Mouse (Mus musculus) neural tube, embryonic 14.5 days (tissue): ENCODE results near the gene Egfl8. TPM values are rescaled to one million over a fixed set of nuclear protein-coding genes. Genes with fewer than 3 reads are reported as not detected.

Experiments
- ATAC-seq: fragments of 200-750 bp; cut with Nextera tagmentation; 2 replicates; pipeline ENCODE4 v1.8.0; 2017; ENCODE audit warnings: low read depth, mild to moderate bottlenecking, moderate TSS enrichment, moderate library complexity
- H3K27ac ChIP-seq: fragments of 300-500 bp; sonication (generic); 2 replicates; pipeline ENCODE4 v1.5.1; 2014; ENCODE audit warnings: low read depth, mild to moderate bottlenecking, control low read depth, low read length, moderate library complexity, mixed read lengths
- H3K27me3 ChIP-seq: fragments of 300-500 bp; sonication (generic); 2 replicates; pipeline ENCODE4 v1.6.1; 2014; ENCODE audit warnings: low read length; ENCODE audit not compliant: control insufficient read depth, insufficient read depth
- H3K36me3 ChIP-seq: fragments of 300-500 bp; sonication (generic); 2 replicates; pipeline ENCODE4 v1.6.1; 2014; ENCODE audit warnings: low read length, mixed read lengths; ENCODE audit not compliant: control insufficient read depth, insufficient read depth
- H3K4me1 ChIP-seq: fragments of 300-500 bp; sonication (generic); 2 replicates; pipeline ENCODE4 v1.6.1; 2014; ENCODE audit warnings: low read length; ENCODE audit not compliant: control insufficient read depth, insufficient read depth
- H3K4me2 ChIP-seq: fragments of 300-500 bp; sonication (generic); 2 replicates; pipeline ENCODE4 v1.6.1; 2014; ENCODE audit warnings: mild to moderate bottlenecking, low read depth, low read length, control low read depth
- H3K4me3 ChIP-seq: fragments of 300-500 bp; sonication (generic); 2 replicates; pipeline ENCODE4 v1.5.1; 2014; ENCODE audit warnings: low read depth, low read length, control low read depth, mixed read lengths
- H3K9ac ChIP-seq: fragments of 300-500 bp; sonication (generic); replicated peaks from 2 replicates; pipeline ENCODE4 v1.6.1; 2014; ENCODE audit warnings: low read depth, mild to moderate bottlenecking, control low read depth, low read length, mixed read lengths
- H3K9me3 ChIP-seq: fragments of 300-500 bp; sonication (generic); 2 replicates; pipeline ENCODE4 v1.6.1; 2016; ENCODE audit warnings: low read length; ENCODE audit not compliant: control insufficient read depth
- WGBS: fragments of 180-500 bp; shearing (Covaris S2); extraction: QIAGEN DNeasy Blood & Tissue Kit; methylation state at CpG from one replicate; pipeline ENCODE4 v1.1.7; 2014; 5-methylcytosine and 5-hydroxymethylcytosine counted together
- polyA plus RNA-seq: library from polyadenylated mRNA; unstranded; fragments of >200 nt; fragmentation: Nextera tagmentation; extraction: Ambion mirVana; gene quantifications from 2 replicates; pipeline ENCODE4 v1.2.1, GENCODE M21; 2014

Gene Egfl8
- polyA plus RNA-seq, 1 experiment from 2014 or later = 6.0 TPM

- Histone ChIP-seq H3K9me3 (no peaks in the 10 kb centered on the region), H3K4me1 (peaks cover 18% of the 10 kb centered on the region), H3K27ac (no peak overlapping the region), H3K9ac (no peak overlapping the region), H3K36me3 (peaks cover 8% of the 10 kb centered on the region; the same call in 1 of the 2 replicates), H3K27me3 (no peaks in the 10 kb centered on the region), H3K4me3 (no peak overlapping the region), H3K4me2 (peak overlapping the region; percentile 89; the same call in 1 of the 2 replicates)
- 89% methylated on average over 12 of the region's 12 CpGs for WGBS
- no peak for ATAC-seq
These were observed 14.0 kb downstream of the Egfl8 start for GRCm38 (mm10) chr17:34601796-34602195.

- Histone ChIP-seq H3K27ac (no peak overlapping the region), H3K36me3 (peaks cover 18% of the 10 kb centered on the region; the same call in 1 of the 2 replicates), H3K9ac (no peak overlapping the region), H3K27me3 (no peaks in the 10 kb centered on the region), H3K4me3 (no peak overlapping the region), H3K9me3 (no peaks in the 10 kb centered on the region), H3K4me2 (no peak overlapping the region), H3K4me1 (peaks cover 13% of the 10 kb centered on the region; the same call in 1 of the 2 replicates)
- no peak for ATAC-seq
- 81% methylated on average over 9 of the region's 9 CpGs for WGBS
These were observed 15.9 kb downstream of the Egfl8 start for GRCm38 (mm10) chr17:34599891-34600290.

- peaks cover 25% of the 10 kb centered on the region for H3K4me1 ChIP-seq
- H3K36me3 ChIP-seq = peaks cover 20% of the 10 kb centered on the region; the same call in 1 of the 2 replicates
- no peak within 1 kb of the TSS for H3K4me3 ChIP-seq
- no peak within 1 kb of the TSS for H3K27ac ChIP-seq
- no peak within 1 kb of the TSS for H3K9ac ChIP-seq
- no peaks in the 10 kb centered on the region for H3K27me3 ChIP-seq
- no peaks in the 10 kb centered on the region for H3K9me3 ChIP-seq
- ATAC-seq = no peak
- WGBS = 22% methylated on average over 6 of the region's 6 CpGs
- no peak within 1 kb of the TSS for H3K4me2 ChIP-seq
These were observed 18.1 kb downstream of the Egfl8 start, which contains the start of gene Ager for GRCm38 (mm10) chr17:34597566-34598095. Gene Ager, plus strand, starts transcription at chr17:34597862.

- H3K27me3 ChIP-seq = no peaks in the 10 kb centered on the region; the same call in 1 of the 2 replicates
- ATAC-seq = no peak
- H3K9me3 ChIP-seq = no peaks in the 10 kb centered on the region
- WGBS = 77% methylated on average over 8 of the region's 8 CpGs
- no peak overlapping the region for H3K27ac ChIP-seq
- peaks cover 25% of the 10 kb centered on the region for H3K4me1 ChIP-seq
- peaks cover 17% of the 10 kb centered on the region; the same call in 1 of the 2 replicates for H3K36me3 ChIP-seq
- H3K4me3 ChIP-seq = no peak overlapping the region
- no peak overlapping the region for H3K9ac ChIP-seq
- no peak overlapping the region for H3K4me2 ChIP-seq
These were observed 19.7 kb downstream of the Egfl8 start for GRCm38 (mm10) chr17:34596098-34596497.

GRCm38 (mm10) chr17:34593752-34594525 lies 21.8 kb downstream of the Egfl8 start:
- no peak for ATAC-seq
- Histone ChIP-seq H3K9ac (peak overlapping the region; percentile 67), H3K4me1 (peaks cover 30% of the 10 kb centered on the region), H3K27me3 (no peaks in the 10 kb centered on the region; the same call in 1 of the 2 replicates), H3K4me2 (peak overlapping the region; percentile 82), H3K9me3 (no peaks in the 10 kb centered on the region), H3K4me3 (peak overlapping the region; percentile 64), H3K36me3 (peaks cover 11% of the 10 kb centered on the region; the same call in 1 of the 2 replicates), H3K27ac (peak overlapping the region; percentile 57)
- 48% methylated on average over 33 of the region's 34 CpGs for WGBS

GRCm38 (mm10) chr17:34592581-34593549 lies 22.9 kb downstream of the Egfl8 start:
- peak overlapping the region; percentile 67 for H3K9ac ChIP-seq
- peak; percentile 19; the same call in 1 of the 2 replicates for ATAC-seq
- peak overlapping the region; percentile 64 for H3K4me3 ChIP-seq
- peak overlapping the region; percentile 82 for H3K4me2 ChIP-seq
- H3K9me3 ChIP-seq = no peaks in the 10 kb centered on the region
- 3% methylated on average over 29 of the region's 32 CpGs for WGBS
- peaks cover 11% of the 10 kb centered on the region; the same call in 1 of the 2 replicates for H3K36me3 ChIP-seq
- H3K4me1 ChIP-seq = peaks cover 33% of the 10 kb centered on the region
- no peaks in the 10 kb centered on the region; the same call in 1 of the 2 replicates for H3K27me3 ChIP-seq
- peak overlapping the region; percentile 95 for H3K27ac ChIP-seq

GRCm38 (mm10) chr17:34591994-34592375 lies 23.8 kb downstream of the Egfl8 start:
- under 1% methylated on average over 19 of the region's 35 CpGs for WGBS
- H3K9me3 ChIP-seq = no peaks in the 10 kb centered on the region
- peak overlapping the region; percentile 64 for H3K4me3 ChIP-seq
- peaks cover 33% of the 10 kb centered on the region for H3K4me1 ChIP-seq
- peak overlapping the region; percentile 95 for H3K27ac ChIP-seq
- peaks cover 11% of the 10 kb centered on the region; the same call in 1 of the 2 replicates for H3K36me3 ChIP-seq
- peak overlapping the region; percentile 82 for H3K4me2 ChIP-seq
- H3K27me3 ChIP-seq = no peaks in the 10 kb centered on the region; the same call in 1 of the 2 replicates
- peak; percentile 25 for ATAC-seq
- peak overlapping the region; percentile 67 for H3K9ac ChIP-seq
